Mouse (Mus musculus) T-helper 1 cell (primary cell): ENCODE results near the gene Fgfr2.

ENCODE experiments used
- in situ Hi-C: fragments of 300-600 bp; cut with MboI, MseI; formaldehyde crosslinking; loops from one replicate; pipeline ENCODE4 v1.15.1; 2025; ENCODE audit warnings: high pct_unique_total_duplicates

The Fgfr2 gene

GRCm38 (mm10) chr7:130278738-130279705 lies 2844.1 kb downstream of the Fgfr2 start:
- in situ Hi-C loops, result no loop called here

- in situ Hi-C loops, result no loop called here
Observed at GRCm38 (mm10) chr7:130278000-130278737, 2845.0 kb downstream of the Fgfr2 start.

- in situ Hi-C loops, result loop anchor here (5.0 kb wide), 1 partner anchor 621 kb away; no protein-coding TSS in a partner anchor
Observed at GRCm38 (mm10) chr7:130273265-130273664, 2849.9 kb downstream of the Fgfr2 start.

GRCm38 (mm10) chr7:130270807-130271206 lies 2852.3 kb downstream of the Fgfr2 start:
- in situ Hi-C loops, result loop anchor here (5.0 kb wide), 1 partner anchor 619 kb away; no protein-coding TSS in a partner anchor

- in situ Hi-C loops, result no loop called here
Observed at GRCm38 (mm10) chr7:130269124-130269867, 2853.9 kb downstream of the Fgfr2 start.

GRCm38 (mm10) chr7:130267099-130267498 lies 2856.1 kb downstream of the Fgfr2 start:
- in situ Hi-C loops, result no loop called here

GRCm38 (mm10) chr7:130266166-130266490 lies 2857.0 kb downstream of the Fgfr2 start:
- in situ Hi-C loops, result no loop called here

- in situ Hi-C loops, result no loop called here
Observed at GRCm38 (mm10) chr7:130265319-130266165, 2857.6 kb downstream of the Fgfr2 start.

GRCm38 (mm10) chr7:130264616-130265318 lies 2858.4 kb downstream of the Fgfr2 start:
- in situ Hi-C loops, result no loop called here

GRCm38 (mm10) chr7:130263799-130264351 lies 2859.3 kb downstream of the Fgfr2 start:
- in situ Hi-C loops, result no loop called here

GRCm38 (mm10) chr7:130263233-130263594 lies 2859.9 kb downstream of the Fgfr2 start:
- in situ Hi-C loops, result no loop called here

- in situ Hi-C loops, result no loop called here
Observed at GRCm38 (mm10) chr7:130262528-130263232, 2860.5 kb downstream of the Fgfr2 start.

- in situ Hi-C loops, result no loop called here
Observed at GRCm38 (mm10) chr7:130261684-130262527, 2861.2 kb downstream of the Fgfr2 start.

- in situ Hi-C loops, result no loop called here
Observed at GRCm38 (mm10) chr7:130260905-130261683, 2862.1 kb downstream of the Fgfr2 start.

- in situ Hi-C loops, result no loop called here
Observed at GRCm38 (mm10) chr7:130260060-130260459, 2863.1 kb downstream of the Fgfr2 start.

- in situ Hi-C loops, result no loop called here
Observed at GRCm38 (mm10) chr7:130258704-130259295, 2864.3 kb downstream of the Fgfr2 start.

- in situ Hi-C loops, result no loop called here
Observed at GRCm38 (mm10) chr7:130257991-130258703, 2865.0 kb downstream of the Fgfr2 start.
